ENCODE assay signal across 18 mouse cellular contexts in genomic region chr1:38011647-38012046, GRCm38 (mm10). TPM values are rescaled to one million over a fixed set of nuclear protein-coding genes. Genes with fewer than 3 reads are reported as not detected.
DNase-seq lines count a peak whose midpoint lies in the region; ATAC-seq and TF ChIP-seq lines count a peak whose summit lies in the region.
"Had no signal": no experiment of that assay in that cellular context is flagged by ENCODE, and none has a peak within 500 bp of the region (broad histone marks: within the 10 kb centered on the region; RNA-seq: fewer than 3 reads in every experiment).

No protein-coding gene starts in this region.

- no peaks in the 10 kb centered on the region for H3K9me3 ChIP-seq in liver, postnatal 0 days (ENCODE audit: low read length)
- H3K9me3 ChIP-seq in stomach, postnatal 0 days (ENCODE audit: control insufficient read depth, low read length) = no peaks in the 10 kb centered on the region
- H3K9me3 ChIP-seq: embryonic facial prominence, embryonic 12.5 days; lung, embryonic 15.5 days had no signal

- peak overlapping the region; percentile 86 for H3K27ac ChIP-seq in liver, postnatal 0 days (ENCODE audit: low read depth)
- H3K27ac ChIP-seq in stomach, postnatal 0 days (replicated peaks) = no peak overlapping the region
- H3K27ac ChIP-seq: embryonic facial prominence, embryonic 12.5 days; hindbrain, embryonic 14.5 days; lung, embryonic 15.5 days had no signal

- TF ChIP-seq CTCF in liver, postnatal 0 days (IDR thresholded peaks at IDR 0.05; ENCODE audit: low read depth) = peak; percentile 33
- TF ChIP-seq CTCF in stomach, postnatal 0 days (IDR thresholded peaks at IDR 0.05; ENCODE audit: low read depth) = no peak

- peak; percentile 77 for ATAC-seq in common myeloid progenitor, adult 5-6 weeks (replicated peaks; ENCODE audit: low read depth, poor library complexity, severe bottlenecking)
- peak; percentile 95 for ATAC-seq in liver, postnatal 0 days
- peak; percentile 59; the same call in 1 of the 2 replicates for ATAC-seq in stomach, postnatal 0 days (ENCODE audit: low FRiP score, low TSS enrichment)
- no peak for ATAC-seq in frontal cortex, adult (ENCODE audit: low TSS enrichment)
- ATAC-seq: forebrain, embryonic 16.5 days had no signal

- H3K9ac ChIP-seq in liver, postnatal 0 days (replicated peaks) = no peak overlapping the region
- H3K9ac ChIP-seq in stomach, postnatal 0 days (ENCODE audit: low read length) = no peak overlapping the region
- H3K9ac ChIP-seq: embryonic facial prominence, embryonic 12.5 days; hindbrain, embryonic 14.5 days; lung, embryonic 15.5 days had no signal

- peak; percentile 29 for DNase-seq in spleen, adult 12 weeks (ENCODE audit: low spot score)
- DNase-seq in spleen, adult 18-20 months = no peak
- DNase-seq in liver, postnatal 0 days = peak; percentile 72
- DNase-seq in stomach, postnatal 0 days (ENCODE audit: low spot score) = peak; percentile 24
- no peak for DNase-seq in testis, postnatal 14 days (ENCODE audit: low spot score)
- DNase-seq in left cerebral cortex, postnatal 14 days (ENCODE audit: low spot score in 2 of 2) = no peak
- DNase-seq: cerebellum, adult 2 months; kidney, postnatal 36 days had no signal

- H3K4me2 ChIP-seq in liver, postnatal 0 days (ENCODE audit: low read depth, low read length) = peak overlapping the region; percentile 58
- H3K4me2 ChIP-seq in stomach, postnatal 0 days (replicated peaks; ENCODE audit: low read depth) = no peak overlapping the region
- H3K4me2 ChIP-seq: embryonic facial prominence, embryonic 12.5 days; hindbrain, embryonic 14.5 days; lung, embryonic 15.5 days had no signal

- TF ChIP-seq EP300 in liver, postnatal 0 days (IDR thresholded peaks at IDR 0.05; ENCODE audit: low read depth) = peak; percentile 88
- no peak for TF ChIP-seq EP300 in stomach, postnatal 0 days (optimal IDR thresholded peaks at IDR 0.05)

- intact Hi-C loops in left cerebral cortex, postnatal 14 days (cut with DNase I) = no loop called here

- 48% methylated on average over 6 of the region's 6 CpGs for WGBS in liver, postnatal 0 days (ENCODE audit: insufficient replicate concordance)
- WGBS in stomach, postnatal 0 days = 71% methylated on average over 6 of the region's 6 CpGs

- no peaks in the 10 kb centered on the region for H3K27me3 ChIP-seq in liver, postnatal 0 days (ENCODE audit: insufficient read depth, low read length)
- H3K27me3 ChIP-seq in stomach, postnatal 0 days (ENCODE audit: control insufficient read depth, insufficient read depth, low read length) = no peaks in the 10 kb centered on the region
- H3K27me3 ChIP-seq: embryonic facial prominence, embryonic 12.5 days; lung, embryonic 15.5 days had no signal

- peaks cover 25% of the 10 kb centered on the region for H3K4me1 ChIP-seq in liver, postnatal 0 days (ENCODE audit: insufficient read depth)
- no peaks in the 10 kb centered on the region for H3K4me1 ChIP-seq in stomach, postnatal 0 days (replicated peaks; ENCODE audit: control insufficient read depth, insufficient read depth)
- H3K4me1 ChIP-seq: embryonic facial prominence, embryonic 12.5 days; lung, embryonic 15.5 days had no signal

- no peak overlapping the region for H3K4me3 ChIP-seq in liver, postnatal 0 days (ENCODE audit: low read depth, low read length)
- H3K4me3 ChIP-seq in stomach, postnatal 0 days (ENCODE audit: low read depth, low read length) = no peak overlapping the region
- H3K4me3 ChIP-seq: embryonic facial prominence, embryonic 12.5 days; lung, embryonic 15.5 days; myocyte had no signal

- no peaks in the 10 kb centered on the region for H3K36me3 ChIP-seq in liver, postnatal 0 days (replicated peaks; ENCODE audit: insufficient read depth, low read length)
- no peaks in the 10 kb centered on the region for H3K36me3 ChIP-seq in stomach, postnatal 0 days (ENCODE audit: control insufficient read depth, insufficient read depth, low read length)
- H3K36me3 ChIP-seq: embryonic facial prominence, embryonic 12.5 days; lung, embryonic 15.5 days had no signal

RNA-seq across cellular contexts. Expression of gene Eif5b, which starts 13.8 kb away (rescaled TPM):
- total RNA-seq in common myeloid progenitor, adult 5-6 weeks (2017) = 41.0 and 70.5 TPM in 2 replicates
- polyA plus RNA-seq in liver, postnatal 0 days (2015; fragmentation: Nextera tagmentation; extraction: Ambion mirVana) = 11.2 and 12.4 TPM in 2 replicates
- 15.6 and 17.7 TPM in 2 replicates for polyA plus RNA-seq in stomach, postnatal 0 days (2015; fragmentation: Nextera tagmentation; extraction: Ambion mirVana)
- total RNA-seq in left cerebral cortex, postnatal 14 days (2021) = 10 to 100 TPM; 34.6 to 34.7 TPM

RNA-seq across cellular contexts. Expression of gene Txndc9, which starts 14.0 kb away (rescaled TPM):
- 43.7 and 48.5 TPM in 2 replicates for total RNA-seq in common myeloid progenitor, adult 5-6 weeks (2017)
- 53.1 and 55.6 TPM in 2 replicates for polyA plus RNA-seq in liver, postnatal 0 days (2015; fragmentation: Nextera tagmentation; extraction: Ambion mirVana)
- 116 and 119 TPM in 2 replicates for polyA plus RNA-seq in stomach, postnatal 0 days (2015; fragmentation: Nextera tagmentation; extraction: Ambion mirVana)
- total RNA-seq in left cerebral cortex, postnatal 14 days (2021) = 10 to 100 TPM; 54.8 to 59.9 TPM

RNA-seq across cellular contexts. Expression of gene Lyg1, which starts 54.1 kb away (rescaled TPM):
- not detected in 2 replicates for total RNA-seq in common myeloid progenitor, adult 5-6 weeks (2017)
- not detected in 2 replicates for polyA plus RNA-seq in liver, postnatal 0 days (2015; fragmentation: Nextera tagmentation; extraction: Ambion mirVana)
- polyA plus RNA-seq in stomach, postnatal 0 days (2015; fragmentation: Nextera tagmentation; extraction: Ambion mirVana) = 298 and 319 TPM in 2 replicates
- total RNA-seq in left cerebral cortex, postnatal 14 days (2021) = not detected
- total RNA-seq: adrenal gland, adult 18-20 months; left cerebral cortex, postnatal 10 days had no signal
- polyA plus RNA-seq: cerebellum, adult 2 months; embryonic facial prominence, embryonic 12.5 days; forebrain, embryonic 16.5 days; hindbrain, embryonic 14.5 days; lung, embryonic 15.5 days; myocyte; small intestine, adult 2 months had no signal

Comparison
In these comparisons a context has a peak if more than half of its experiments do, and no peak if none do; other contexts are left out.
1. DNase-seq: peak in spleen, adult 12 weeks (single experiment), liver, postnatal 0 days (single experiment) and stomach, postnatal 0 days (single experiment); none in spleen, adult 18-20 months (0 of 2), testis, postnatal 14 days (single experiment) and left cerebral cortex, postnatal 14 days (0 of 2).